Mouse (Mus musculus): ENCODE measurements around the gene Fam216a. TPM values are rescaled to one million over a fixed set of nuclear protein-coding genes. Genes with fewer than 3 reads are reported as not detected.

The Fam216a gene
- polyA plus RNA-seq (2014; fragmentation: Illumina TruSeq; extraction: RNeasy Lipid Tissue Mini Kit (QIAGEN cat#74804); ENCODE audit: low read depth, low replicate concordance): 10.1 TPM

DNA sequence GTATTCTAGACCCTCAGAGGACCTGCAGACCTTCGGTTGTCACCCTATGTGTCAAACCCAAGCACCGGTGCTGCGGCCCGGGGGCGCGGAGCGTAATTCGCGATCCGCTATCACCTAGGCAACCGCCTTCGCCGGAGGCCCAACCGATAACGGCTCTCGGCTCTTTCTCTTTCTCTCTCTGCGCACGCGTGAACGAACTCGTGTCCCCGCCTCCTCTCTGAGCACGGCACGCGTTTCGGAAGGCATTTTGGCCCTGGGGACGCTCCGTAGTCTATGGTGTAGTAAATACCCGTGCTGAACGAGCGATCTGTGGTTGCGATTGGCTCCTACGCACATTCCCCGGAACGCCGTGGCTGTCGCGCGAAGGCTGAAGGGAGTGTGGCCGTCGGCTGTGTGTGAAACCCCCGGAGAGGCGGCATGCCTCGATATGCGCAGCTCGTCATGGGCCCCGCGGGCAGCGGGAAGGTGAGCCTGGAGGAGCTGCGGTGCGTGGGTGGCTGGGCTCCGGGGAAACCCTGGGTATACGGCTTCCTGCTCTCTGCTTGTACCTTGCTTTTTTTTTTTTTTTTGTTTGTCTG lies at the start of gene Fam216a:
Gene Fam216a (minus strand): TSS at position 173 of the 578 bp plus-strand sequence.

GRCm38 (mm10) chr5:122421271-122422068 lies 49.3 kb upstream of the Fam216a start, which contains the start of gene Anapc7:
Gene Anapc7 (plus strand): TSS chr5:122421693.

GRCm38 (mm10) chr5:122391786-122392180 lies 19.6 kb upstream of the Fam216a start, which contains the start of gene Arpc3:
Gene Arpc3 (plus strand): TSS chr5:122391878.

GRCm38 (mm10) chr5:122371591-122372191 lies 473 bp downstream of the Fam216a start, which contains the start of gene Gpn3:
Gene Gpn3 (plus strand): TSS chr5:122371876.

GRCm38 (mm10) chr5:122353807-122354491 lies 18.2 kb downstream of the Fam216a start, which contains the start of the genes Rad9b and Vps29:
Gene Rad9b (minus strand): TSS chr5:122354233.
Gene Vps29 (plus strand): TSS chr5:122354369.

Other genes starting within 250 kb of the Fam216a start
- gene Ccdc63, start 231.5 kb downstream of the Fam216a start, polyA plus RNA-seq (2014; fragmentation: Illumina TruSeq; extraction: RNeasy Lipid Tissue Mini Kit (QIAGEN cat#74804); ENCODE audit: low read depth, low replicate concordance): not detected
- 139 TPM for gene Ppp1cc, start 214.1 kb downstream of the Fam216a start, polyA plus RNA-seq (2014; fragmentation: Illumina TruSeq; extraction: RNeasy Lipid Tissue Mini Kit (QIAGEN cat#74804); ENCODE audit: low read depth, low replicate concordance)
- 1.2 TPM for gene Hvcn1, start 165.6 kb downstream of the Fam216a start, polyA plus RNA-seq (2014; fragmentation: Illumina TruSeq; extraction: RNeasy Lipid Tissue Mini Kit (QIAGEN cat#74804); ENCODE audit: low read depth, low replicate concordance)
- gene Tctn1, start 107.9 kb downstream of the Fam216a start, polyA plus RNA-seq (2014; fragmentation: Illumina TruSeq; extraction: RNeasy Lipid Tissue Mini Kit (QIAGEN cat#74804); ENCODE audit: low read depth, low replicate concordance): 4.1 TPM
- 87.6 TPM for gene Pptc7, start 88.0 kb downstream of the Fam216a start, polyA plus RNA-seq (2014; fragmentation: Illumina TruSeq; extraction: RNeasy Lipid Tissue Mini Kit (QIAGEN cat#74804); ENCODE audit: low read depth, low replicate concordance)
- 3.7 TPM for gene Rad9b, start 18.1 kb downstream of the Fam216a start, polyA plus RNA-seq (2014; fragmentation: Illumina TruSeq; extraction: RNeasy Lipid Tissue Mini Kit (QIAGEN cat#74804); ENCODE audit: low read depth, low replicate concordance)
- gene Vps29, start 18.0 kb downstream of the Fam216a start, polyA plus RNA-seq (2014; fragmentation: Illumina TruSeq; extraction: RNeasy Lipid Tissue Mini Kit (QIAGEN cat#74804); ENCODE audit: low read depth, low replicate concordance): 71.2 TPM
- gene Gpn3, start 488 bp downstream of the Fam216a start, polyA plus RNA-seq (2014; fragmentation: Illumina TruSeq; extraction: RNeasy Lipid Tissue Mini Kit (QIAGEN cat#74804); ENCODE audit: low read depth, low replicate concordance): 25.7 TPM
- 171 TPM for gene Arpc3, start 19.5 kb upstream of the Fam216a start, polyA plus RNA-seq (2014; fragmentation: Illumina TruSeq; extraction: RNeasy Lipid Tissue Mini Kit (QIAGEN cat#74804); ENCODE audit: low read depth, low replicate concordance)
- 28.5 TPM for gene Anapc7, start 49.3 kb upstream of the Fam216a start, polyA plus RNA-seq (2014; fragmentation: Illumina TruSeq; extraction: RNeasy Lipid Tissue Mini Kit (QIAGEN cat#74804); ENCODE audit: low read depth, low replicate concordance)
- 9,235 TPM for gene Atp2a2, start 129.9 kb upstream of the Fam216a start, polyA plus RNA-seq (2014; fragmentation: Illumina TruSeq; extraction: RNeasy Lipid Tissue Mini Kit (QIAGEN cat#74804); ENCODE audit: low read depth, low replicate concordance)
- gene Ift81, start 242.2 kb upstream of the Fam216a start, polyA plus RNA-seq (2014; fragmentation: Illumina TruSeq; extraction: RNeasy Lipid Tissue Mini Kit (QIAGEN cat#74804); ENCODE audit: low read depth, low replicate concordance): 87.0 TPM